Mouse (Mus musculus): ENCODE measurements at regions not wholly inside any gene's neighbourhood (a gene's known extent, or its start where the extent isn't known, plus 50 kb on each side); places are given as distances from the start of the nearest gene placed in this dataset.

DNA sequence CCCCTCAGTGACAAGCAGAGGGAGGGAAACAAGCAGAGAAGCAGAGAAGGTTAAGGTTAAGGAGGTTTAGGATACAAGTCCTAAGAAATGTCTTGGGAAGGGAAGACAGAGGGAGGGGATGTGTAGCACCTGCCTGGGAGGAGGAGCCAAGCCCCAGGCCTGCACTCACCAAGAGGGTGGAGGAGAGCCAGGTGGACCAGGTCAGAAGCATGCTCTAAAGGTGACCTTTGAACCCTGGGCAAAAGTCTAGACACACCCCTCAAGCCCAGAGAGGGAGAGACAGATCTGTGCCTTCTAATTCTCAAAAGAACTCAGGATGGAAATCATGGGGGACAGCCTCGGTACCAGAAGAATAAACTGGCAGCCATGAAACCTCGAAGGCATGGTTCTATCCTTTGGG lies 54.4 kb upstream of the Calm2 start:
- no peak for DNase-seq (ENCODE audit: low spot score)

DNA sequence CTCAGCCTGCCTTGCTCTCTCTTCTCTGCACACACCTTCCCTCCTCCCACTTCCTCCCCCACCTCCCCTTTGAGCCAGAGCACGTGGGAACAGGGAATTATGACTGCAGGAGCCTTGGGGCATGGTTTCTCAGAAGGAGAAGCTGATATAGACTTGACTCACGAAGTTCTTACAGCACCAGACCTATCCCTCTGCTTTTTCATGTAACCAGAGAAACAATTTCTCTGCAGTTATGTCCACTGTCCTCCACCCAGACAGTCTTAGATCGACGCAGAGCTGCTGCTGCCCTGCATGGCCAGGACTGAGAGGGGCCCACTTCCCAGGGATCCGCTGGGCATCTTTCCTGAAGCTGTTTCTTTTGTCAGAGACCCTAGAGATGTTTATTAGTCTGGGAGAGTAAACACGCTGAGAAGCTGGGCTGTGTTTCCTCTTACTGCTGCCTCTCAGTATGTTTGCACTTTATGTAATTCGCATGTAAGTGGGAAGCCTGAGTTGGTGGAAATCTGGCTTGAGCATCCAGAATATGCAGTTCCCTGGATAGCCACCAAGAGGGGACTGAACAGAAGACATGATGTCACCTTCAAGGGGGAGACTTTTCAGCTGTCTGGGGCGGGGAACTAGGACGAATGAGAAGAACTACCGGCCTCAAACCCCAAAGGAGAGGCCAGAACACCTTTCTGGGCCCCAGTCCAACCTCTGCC lies 55.1 kb upstream of the Calm2 start:
- peak; percentile 26 for DNase-seq (ENCODE audit: low spot score)

DNA sequence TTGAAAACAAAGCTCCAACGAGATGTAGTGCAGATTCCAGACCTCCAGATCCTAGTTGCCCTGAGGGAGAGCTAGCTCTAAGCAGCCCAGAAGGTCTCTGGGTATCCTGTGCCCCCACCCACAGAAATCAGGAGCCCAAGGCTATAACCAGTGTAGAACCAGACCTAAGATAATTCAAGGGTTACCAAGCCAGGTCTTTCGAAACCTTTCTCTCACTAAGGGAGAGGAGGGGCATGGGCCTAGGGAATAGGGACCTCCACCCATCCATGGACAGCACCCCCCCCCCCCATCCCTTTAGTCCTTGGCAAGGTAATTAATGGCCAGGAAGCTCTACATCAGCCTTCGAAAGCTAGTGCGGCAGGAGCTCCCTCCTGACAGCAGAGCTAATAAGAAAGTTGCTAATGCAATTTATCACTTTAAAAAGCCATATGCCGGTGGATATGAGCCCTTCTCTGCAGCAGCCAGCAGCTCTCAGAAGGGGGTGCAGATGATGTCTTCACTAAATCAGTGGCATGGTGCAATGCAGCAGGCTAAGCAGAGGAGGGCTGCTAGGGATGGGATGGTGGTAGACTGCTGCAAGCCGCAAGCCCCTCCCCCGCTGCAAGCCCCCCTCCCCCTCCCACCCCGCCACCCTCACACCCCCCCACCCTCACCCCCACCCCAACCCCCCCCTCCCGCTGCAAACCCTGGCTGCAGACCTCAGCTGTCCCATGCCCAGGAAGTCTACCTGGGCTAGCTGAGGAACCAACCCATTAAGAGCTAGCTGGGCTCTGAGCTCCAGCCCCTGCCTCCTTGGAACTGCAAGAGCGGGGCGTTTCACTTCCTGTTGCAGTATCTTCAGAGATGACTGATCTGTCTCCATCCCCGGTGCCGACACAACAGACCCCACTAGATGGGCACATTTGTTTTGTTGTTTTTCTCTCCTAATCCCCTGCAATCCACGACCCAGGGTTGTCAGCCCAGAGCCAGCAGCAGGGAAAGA lies 55.9 kb upstream of the Calm2 start:
- DNase-seq (ENCODE audit: low spot score), result no peak

DNA sequence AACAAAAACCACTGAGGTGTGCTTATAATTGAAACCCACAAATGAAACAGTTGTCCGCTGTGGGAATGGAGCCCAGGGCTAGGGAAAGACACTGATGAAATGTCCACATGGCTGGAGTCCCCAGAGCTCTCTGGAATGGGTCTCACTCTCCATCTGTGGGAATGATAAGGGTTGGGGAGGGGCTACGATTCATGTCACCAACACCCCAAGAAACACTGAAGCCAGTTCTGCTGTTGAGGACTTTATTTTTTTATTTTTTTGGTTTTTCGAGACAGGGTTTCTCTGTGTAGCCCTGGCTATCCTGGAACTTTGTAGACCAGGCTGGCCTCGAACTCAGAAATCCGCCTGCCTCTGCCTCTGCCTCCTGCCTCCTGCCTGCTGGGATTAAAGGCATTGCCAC lies 56.8 kb upstream of the Calm2 start:
- no peak for DNase-seq (ENCODE audit: low spot score)

DNA sequence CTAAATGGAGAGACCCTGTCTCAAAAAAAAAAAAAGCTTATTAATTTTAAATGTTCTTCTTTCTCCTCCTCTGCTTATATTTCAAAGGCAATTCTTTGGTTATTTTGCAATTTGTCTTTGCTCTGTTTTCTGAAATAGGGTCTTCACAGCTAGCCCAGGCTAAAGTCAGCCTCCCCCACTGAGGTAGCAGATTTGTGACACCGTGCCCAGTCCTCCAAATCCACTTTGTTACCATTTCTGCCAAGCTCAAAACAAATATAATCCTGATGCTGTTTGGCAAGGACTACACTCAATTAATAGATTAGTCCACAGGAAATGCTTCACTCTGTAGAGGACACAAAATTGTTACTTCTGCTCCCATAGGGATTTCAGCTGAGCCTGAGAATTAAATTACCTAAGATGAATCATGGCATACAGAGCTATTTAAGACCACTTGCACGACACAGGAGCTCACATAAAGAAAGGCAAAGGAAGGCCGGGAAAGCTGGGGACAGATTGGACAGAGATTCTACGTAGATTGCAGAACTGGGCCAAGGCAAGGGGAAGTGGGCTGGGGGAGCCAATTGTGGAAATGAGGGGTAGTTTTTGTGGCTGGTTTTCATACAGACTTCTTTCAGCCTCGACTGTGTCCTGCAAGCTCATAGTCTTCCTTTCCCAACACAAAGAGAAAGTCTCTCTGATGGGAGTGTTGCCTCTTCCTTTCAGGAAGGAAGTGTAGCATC lies 58.4 kb upstream of the Calm2 start:
- DNase-seq (ENCODE audit: low spot score), result no peak

DNA sequence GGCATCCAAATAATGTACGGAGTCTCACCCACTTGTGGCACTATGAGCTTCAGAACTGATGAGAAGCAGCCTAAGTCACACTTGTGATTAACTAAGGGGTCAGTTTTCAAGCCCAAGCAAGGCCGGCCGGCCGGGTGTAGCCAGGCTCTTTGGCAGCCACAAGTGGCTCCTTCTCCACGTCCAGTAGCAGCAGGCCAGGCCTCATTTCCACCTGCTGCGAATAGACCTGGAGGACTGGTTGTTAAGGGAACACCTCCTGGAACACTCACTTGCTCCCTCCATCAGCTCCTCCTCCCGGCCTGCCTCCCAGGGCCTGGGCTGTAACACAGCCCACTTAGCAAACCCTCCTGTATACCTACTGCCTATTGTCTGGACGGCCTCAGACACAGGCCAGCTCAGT lies 61.1 kb upstream of the Calm2 start:
- no peak for DNase-seq (ENCODE audit: low spot score)

DNA sequence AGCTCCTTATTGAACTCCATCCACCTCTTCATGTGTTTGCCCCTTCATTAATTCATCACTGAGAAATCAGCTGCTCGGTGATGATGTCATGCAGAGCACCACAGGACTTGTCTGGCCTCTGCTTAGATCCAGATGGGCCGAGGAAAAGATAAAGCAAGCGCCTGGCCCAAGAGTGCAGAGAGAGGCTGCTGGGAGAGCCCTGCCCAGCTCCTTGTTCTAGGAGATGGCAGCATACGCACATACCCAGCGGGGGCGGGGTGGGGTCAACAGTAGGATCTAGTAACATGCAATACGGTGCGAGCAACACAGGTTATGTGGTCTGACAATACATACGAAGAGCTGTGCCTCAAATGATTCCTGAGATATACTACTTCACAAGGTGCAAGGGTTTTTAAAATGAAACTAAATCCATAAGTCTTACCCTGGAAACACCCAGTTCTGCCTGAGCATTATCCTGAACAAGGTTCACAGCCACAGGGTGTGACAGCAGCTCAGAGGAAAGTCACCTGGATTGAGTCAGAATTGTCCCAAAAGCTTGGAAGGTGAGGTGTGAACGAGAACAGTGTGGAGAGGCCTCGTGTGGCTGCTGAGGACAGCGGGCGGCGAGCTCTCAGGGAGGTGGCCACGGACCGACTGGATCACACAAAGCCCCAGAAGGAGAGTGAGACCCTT lies 62.0 kb upstream of the Calm2 start:
- no peak for DNase-seq (ENCODE audit: low spot score)

DNA sequence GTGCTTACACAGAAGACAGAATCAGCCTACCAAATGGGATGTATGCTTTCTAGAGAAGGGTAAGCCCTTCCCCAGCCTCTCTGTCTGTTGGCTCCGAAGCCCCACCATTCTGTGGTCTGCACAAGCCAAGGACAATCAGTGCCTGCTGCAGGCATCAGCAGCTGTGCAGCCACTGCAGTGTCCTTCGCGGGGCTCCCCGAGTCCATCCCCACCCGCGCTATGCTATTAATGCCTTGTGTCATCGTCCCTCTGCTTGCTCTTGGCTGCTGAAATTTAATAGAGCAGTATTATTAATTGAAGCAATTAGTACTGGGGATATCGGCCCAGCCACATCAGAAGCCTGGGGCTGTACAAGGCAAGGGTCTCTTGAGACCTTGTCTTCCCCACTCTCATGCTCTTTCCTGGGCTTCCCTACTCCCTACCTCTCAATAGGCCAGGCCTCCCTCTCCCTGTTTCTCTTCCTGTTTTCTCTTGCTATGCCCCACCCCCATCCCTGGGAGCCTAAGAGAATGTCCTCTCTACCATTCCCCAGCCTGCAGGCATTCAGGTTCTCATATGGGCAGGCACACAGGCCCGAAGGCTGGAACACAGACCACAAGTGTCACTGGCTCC lies 65.4 kb upstream of the Calm2 start:
- DNase-seq (ENCODE audit: low spot score), result no peak

DNA sequence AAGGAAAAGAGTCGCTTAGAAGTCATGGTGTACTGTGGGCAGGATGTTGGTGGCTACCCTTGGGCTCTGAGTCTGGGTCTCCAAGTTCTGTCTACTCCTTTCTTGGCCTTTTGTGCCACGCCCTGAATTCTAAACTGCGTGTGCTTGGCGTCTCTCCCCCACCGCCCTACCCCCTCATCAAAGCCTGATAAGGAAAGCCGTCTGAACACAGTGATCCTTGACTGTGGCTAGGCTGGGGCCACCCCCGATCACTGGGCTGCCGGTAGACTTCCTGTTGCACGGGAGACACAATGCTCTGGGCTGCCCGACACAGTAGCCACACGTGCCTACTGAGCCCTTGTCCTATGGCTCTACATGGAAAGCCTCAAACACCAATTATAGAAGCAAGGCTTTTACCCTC lies 67.1 kb upstream of the Calm2 start:
- DNase-seq (ENCODE audit: low spot score), result no peak

DNA sequence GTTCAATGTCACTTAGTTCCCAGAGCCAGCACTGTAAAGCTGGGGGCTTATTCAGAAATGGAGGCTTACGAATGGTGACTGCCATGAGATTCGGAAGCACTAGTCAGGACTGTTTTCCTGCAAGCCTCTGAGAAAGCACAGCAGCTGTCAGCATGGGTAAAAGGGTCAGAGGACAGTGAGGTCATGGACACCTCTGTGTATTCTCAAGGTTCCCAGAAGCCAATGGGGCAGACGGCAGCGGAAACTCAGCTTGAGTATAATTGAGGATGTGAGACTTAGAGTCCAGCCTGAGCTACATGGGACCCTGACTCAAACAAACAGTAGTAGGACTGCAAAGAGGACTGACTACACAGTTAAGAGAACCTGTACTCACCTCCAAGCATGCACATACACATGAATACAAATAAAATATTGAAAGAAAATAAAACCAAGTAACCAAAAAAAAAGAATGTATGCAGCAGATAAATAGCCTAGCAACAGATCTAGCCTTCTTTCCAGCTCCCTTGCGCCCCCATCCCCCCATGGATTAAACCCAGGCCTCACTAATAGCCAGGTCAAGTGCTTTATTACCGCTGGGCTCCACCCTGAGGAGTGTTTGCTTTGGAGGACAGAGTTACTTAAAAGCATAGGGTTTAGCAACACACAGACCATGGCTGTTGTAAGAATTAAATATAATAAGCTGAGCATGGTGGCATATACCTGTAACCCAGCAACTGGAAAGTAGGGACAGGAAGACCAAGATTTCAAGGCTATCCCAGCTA lies 67.8 kb upstream of the Calm2 start:
- DNase-seq (ENCODE audit: low spot score), result peak; percentile 53

DNA sequence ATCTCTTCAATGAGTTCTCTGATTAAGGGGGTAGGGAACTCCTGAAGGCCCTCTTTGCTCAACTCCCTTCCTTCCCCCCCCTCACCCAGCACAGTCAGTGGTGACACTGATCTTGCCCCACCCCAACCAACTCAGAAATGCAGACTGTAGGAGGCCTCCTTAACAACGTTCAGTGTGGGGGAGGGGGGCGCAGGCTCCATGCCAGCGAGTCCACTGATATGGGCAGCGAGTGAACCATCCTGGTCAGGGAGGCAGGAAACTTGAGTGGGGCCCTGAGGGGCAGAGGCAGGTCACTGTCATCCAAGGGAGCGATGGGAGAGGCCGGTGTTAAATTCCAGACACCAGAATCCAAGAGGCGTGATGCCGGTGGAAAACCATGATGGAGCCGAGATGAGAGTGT lies 70.5 kb upstream of the Calm2 start:
- no peak for DNase-seq (ENCODE audit: low spot score)

DNA sequence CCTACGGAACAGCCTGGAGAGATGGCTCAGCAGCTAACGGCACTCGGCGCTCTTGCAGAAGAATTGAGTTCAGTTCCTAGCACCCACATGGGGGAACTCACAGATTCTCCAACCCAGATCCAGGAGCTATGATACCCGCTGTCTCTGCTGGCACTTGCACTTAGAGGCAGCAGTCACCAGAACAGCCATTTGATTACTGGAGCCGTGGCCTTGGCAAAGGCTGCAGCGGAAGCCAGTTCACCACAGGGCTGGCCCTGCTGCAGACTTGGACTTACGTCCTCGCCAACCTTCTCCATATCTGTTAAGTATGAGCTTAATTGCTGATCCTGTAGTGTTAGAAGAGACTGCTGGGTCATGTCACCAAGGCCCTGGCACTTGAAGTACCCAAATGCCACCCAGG lies 72.7 kb upstream of the Calm2 start:
- DNase-seq (ENCODE audit: low spot score), result no peak

DNA sequence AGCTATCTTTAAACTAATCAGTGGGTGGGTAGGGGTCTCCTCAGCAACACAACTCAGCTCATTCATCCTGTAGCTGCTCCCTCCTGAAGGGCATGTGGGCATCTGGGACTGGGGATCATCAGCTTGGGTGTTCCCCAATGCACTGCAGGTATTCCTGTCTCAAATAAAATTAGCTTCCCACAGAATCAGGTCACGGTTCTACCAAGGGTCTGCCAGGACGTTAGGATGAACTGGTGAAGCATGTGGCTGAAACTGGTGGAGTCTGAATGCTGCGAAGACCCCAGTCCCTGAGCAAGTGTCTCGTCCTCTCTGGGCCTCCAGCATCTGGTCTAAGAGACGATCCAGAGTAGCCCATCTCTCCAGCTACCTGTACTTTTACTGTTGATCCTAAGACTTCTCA lies 74.1 kb upstream of the Calm2 start:
- no peak for DNase-seq (ENCODE audit: low spot score)

DNA sequence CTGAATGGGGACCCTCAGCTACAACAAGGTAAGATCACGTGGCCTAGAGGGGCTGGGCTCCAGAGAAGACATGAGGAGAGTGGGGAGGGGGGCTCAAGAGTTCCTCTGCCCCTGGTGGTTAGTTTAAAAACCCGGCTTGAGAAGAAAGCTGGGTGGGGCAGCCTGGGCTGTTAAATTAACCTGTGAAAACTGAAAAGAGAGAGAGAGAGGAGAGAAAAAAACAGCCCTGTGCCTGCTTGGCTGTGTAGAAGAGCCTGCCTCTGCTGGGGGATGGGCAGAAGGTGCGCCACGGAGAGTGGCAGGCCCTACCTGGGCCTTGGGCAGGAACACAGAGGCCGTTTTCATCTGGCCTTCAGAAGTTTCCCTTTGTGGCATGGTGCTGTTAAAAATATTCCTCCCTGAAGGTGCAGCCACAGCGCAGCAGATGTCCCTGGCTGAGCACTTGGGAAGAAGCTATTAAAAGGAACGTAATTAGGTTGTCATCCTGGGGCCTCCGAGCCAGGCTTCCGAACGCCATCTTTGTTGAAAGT lies 75.0 kb upstream of the Calm2 start:
- peak; percentile 48 for DNase-seq (ENCODE audit: low spot score)

DNA sequence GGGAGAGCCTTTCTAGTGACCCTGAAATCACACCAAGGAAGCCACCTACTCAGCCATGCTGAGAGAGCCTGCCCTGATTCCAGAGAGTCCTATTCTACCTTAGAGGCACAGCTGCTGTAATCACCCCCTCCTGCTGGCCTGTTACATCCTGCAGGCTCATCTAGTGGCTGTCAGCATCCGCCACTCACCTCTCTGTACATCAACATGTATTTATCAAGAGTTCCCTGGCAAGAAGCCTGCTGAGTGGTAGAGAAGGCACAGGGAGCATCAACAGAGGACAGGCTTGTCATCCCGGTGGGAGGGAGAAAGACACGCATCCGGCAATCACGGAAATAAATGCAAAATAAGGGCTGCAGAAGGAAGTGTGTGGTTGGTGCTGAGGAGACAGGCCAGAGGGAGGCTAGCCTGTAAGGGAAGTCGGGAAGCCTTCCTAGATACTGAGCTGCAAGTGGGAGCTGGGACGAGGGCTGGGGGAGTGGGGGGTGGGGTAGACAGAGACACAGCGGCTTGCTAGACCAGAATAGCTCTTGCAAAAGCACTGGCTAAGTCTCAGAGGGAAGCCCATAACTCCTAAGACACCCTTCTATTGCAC lies 75.9 kb upstream of the Calm2 start:
- DNase-seq (ENCODE audit: low spot score), result no peak

DNA sequence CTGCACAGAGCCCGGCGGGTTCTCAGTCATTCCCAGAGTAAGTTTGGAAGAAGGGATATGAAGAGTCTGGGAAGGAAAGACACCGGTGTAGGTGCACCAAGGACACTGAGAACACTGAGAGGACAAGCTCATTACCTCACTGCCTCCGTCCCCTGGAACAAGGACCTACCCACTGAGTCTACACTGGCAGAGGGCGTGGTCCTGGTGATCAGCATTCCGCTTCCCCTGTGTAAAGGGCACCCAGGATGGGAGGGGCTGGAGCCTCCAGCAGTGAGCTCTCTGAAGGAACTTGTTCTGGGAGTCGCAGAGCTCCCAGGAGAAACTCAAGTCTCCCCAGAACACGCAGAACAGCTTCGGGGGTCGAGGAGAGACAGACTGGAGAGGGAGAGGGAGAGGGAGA lies 76.9 kb upstream of the Calm2 start:
- no peak for DNase-seq (ENCODE audit: low spot score)

DNA sequence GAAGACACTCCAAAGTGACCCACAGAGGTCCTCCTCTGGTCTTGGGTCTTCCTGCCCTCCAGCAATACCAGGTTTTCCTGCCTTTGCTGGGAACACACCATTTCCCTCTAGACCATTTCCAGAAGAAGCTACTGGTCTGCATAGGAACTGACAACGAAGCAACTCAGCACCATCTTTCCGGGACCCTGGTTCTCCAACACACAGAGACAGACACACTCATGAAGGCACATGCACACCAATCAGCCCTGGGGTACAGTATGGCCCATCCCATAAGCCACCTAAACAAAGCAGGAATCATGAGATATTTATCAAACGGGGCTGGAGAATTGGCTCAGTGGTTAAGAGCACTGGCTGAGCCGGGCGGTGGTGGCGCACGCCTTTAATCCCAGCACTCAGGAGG lies 80.4 kb upstream of the Calm2 start:
- DNase-seq (ENCODE audit: low spot score), result no peak

DNA sequence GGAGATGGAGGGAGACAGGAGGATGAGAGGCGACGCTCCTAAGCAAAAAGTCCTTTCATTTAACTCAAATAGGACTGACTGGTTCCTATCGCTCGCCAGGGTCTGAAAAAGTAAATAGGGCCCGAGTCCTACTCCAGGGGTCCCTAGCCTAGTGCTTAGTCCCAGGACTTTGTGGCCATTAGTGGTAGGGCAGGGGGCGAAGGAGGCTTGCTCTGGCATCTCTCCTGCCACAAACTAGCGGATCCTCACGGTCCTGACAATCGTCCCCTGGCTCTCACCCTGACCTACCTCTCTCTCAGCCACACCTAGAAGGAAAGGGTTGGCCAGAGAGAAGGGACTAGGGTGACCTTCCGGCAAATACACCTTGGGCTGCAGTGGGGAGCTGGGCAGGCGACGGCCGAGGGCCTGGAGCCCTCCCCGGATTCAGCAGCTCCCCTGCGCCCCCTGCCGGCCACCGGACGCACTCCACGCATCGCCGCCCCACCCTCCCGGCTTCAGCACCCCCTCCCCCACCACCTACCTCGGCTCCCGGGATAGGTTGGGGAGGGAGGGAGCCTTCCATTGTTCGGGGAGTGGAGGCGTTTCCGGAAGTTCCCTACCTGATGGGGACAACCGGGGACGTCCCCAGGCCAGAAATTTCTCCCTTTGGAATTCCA lies 83.6 kb upstream of the Calm2 start:
- DNase-seq (ENCODE audit: low spot score), result peak; percentile 88

DNA sequence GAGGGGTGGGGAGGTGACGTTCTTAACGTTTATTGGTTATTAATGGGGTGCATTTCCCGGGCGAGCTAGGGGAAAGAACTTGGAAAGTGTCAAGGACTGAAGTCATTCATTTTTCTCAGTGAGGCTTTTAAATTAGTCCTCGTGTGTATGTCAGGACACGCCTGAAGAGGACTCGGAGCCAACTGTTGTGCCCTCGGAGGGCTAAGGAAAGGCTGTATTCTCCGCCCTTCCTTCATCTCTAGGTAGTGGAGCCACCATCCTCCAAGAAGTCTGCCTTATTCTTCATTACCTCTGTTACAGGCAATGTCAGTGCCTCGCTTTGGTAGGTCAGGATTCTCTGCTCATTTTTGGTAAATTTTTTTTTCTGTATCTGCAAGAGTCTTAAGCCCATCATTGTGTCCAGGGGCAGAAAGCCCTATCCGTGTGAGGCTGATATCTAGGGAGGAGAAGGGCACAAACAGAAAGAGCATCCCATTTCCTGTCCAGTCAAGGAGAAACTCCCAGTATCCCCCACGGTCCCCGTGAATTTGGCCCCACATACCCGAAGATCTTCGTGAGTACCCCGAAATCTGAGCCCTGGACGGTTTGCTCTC lies 84.2 kb upstream of the Calm2 start:
- no peak for DNase-seq (ENCODE audit: low spot score)

All from embryo, embryonic 10.5 days (tissue).